Mouse (Mus musculus): ENCODE results near the gene Gm45711.

GRCm38 (mm10) chr8:104340233-104341105, 30.6 kb upstream of the Gm45711 start:
- TF ChIP-seq CTCF (IDR thresholded peaks at IDR 0.05) (peak; percentile 86), EP300 (IDR thresholded peaks at IDR 0.05; ENCODE audit: insufficient read depth, low read depth, low read length) (0 out of 2 replicates have a peak, but pooled peaks have one; percentile 23)
